Mouse (Mus musculus) CH12.LX (cell line): ENCODE measurements at regions not wholly inside any gene's neighbourhood (a gene's known extent, or its start where the extent isn't known, plus 50 kb on each side); places are given as distances from the start of the nearest gene placed in this dataset.
A peak's percentile ranks its signal among the peaks of the same experiment; 100 is the strongest.

ENCODE experiments used
- DNase-seq: peaks from one replicate; pipeline ENCODE4 v3.0.0-alpha.2; 2013; ENCODE audit errors: extremely low read depth
- H3K27ac ChIP-seq: 2 replicates; pipeline ENCODE4 v1.5.1; 2012; ENCODE audit warnings: low read depth, mild to moderate bottlenecking, control low read depth, moderate library complexity; ENCODE audit not compliant: insufficient read depth
- H3K27me3 ChIP-seq: replicated peaks from 2 replicates; pipeline ENCODE3; 2012; ENCODE audit warnings: inconsistent platforms
- H3K36me3 ChIP-seq, 2 experiments: replicated peaks in 1 of 2; 2 replicates each; pipeline versions ENCODE3 to v1.6.1; 2012; ENCODE audit warnings: inconsistent platforms in 1 of 2, low read length in 1 of 2, mild to moderate bottlenecking in 1 of 2, mixed read lengths in 1 of 2, moderate library complexity in 1 of 2; ENCODE audit not compliant: control insufficient read depth in 1 of 2, insufficient read depth in 1 of 2
- H3K4me1 ChIP-seq, 2 experiments: 2 replicates each; pipeline ENCODE4 v1.6.1; 2012; ENCODE audit warnings: inconsistent platforms in 1 of 2, moderate library complexity in 1 of 2; ENCODE audit not compliant: insufficient read depth in 2 of 2, control insufficient read depth in 1 of 2
- H3K4me2 ChIP-seq: 2 replicates; pipeline ENCODE4 v1.6.1; 2012; ENCODE audit warnings: low read depth, mild to moderate bottlenecking, control low read depth; ENCODE audit not compliant: poor library complexity, insufficient read depth, severe bottlenecking
- H3K4me3 ChIP-seq, 3 experiments: fragments of 150-350 bp in 1 of 3; sonication (generic) in 1 of 3; replicated peaks in 1 of 3; 2 replicates each; pipeline versions ENCODE3 to v1.5.1; 2011 to 2012; ENCODE audit warnings: low read depth in 2 of 3, low read length in 2 of 3, mild to moderate bottlenecking in 2 of 3, moderate library complexity in 2 of 3, control low read depth in 1 of 3, improper control_type of control experiment in 1 of 3, inconsistent platforms in 1 of 3, mixed read lengths in 1 of 3; ENCODE audit not compliant: poor library complexity in 1 of 3
- H3K79me2 ChIP-seq: replicated peaks from 2 replicates; pipeline ENCODE4 v1.6.1; 2012; ENCODE audit warnings: mild to moderate bottlenecking, moderate library complexity; ENCODE audit not compliant: control insufficient read depth, poor library complexity, insufficient read depth, severe bottlenecking; ENCODE audit errors: extremely low read depth
- H3K9ac ChIP-seq: 2 replicates; pipeline ENCODE4 v1.6.1; 2012; ENCODE audit warnings: low read depth, mild to moderate bottlenecking, control low read depth, moderate library complexity; ENCODE audit not compliant: insufficient read depth
- H3K9me3 ChIP-seq: replicated peaks from 2 replicates; pipeline ENCODE3; 2012; ENCODE audit warnings: low read length, inconsistent platforms, mixed read lengths
- CTCF ChIP-seq, 2 experiments: IDR thresholded peaks in 1 of 2; conservative IDR thresholded peaks in 1 of 2; 2 replicates each; pipeline ENCODE4 v1.5.1; 2011 to 2012; ENCODE audit warnings: low read depth in 2 of 2, low read length in 2 of 2, improper control_type of control experiment in 1 of 2, inconsistent platforms in 1 of 2, mild to moderate bottlenecking in 1 of 2, moderate library complexity in 1 of 2
- ELF1 ChIP-seq: IDR thresholded peaks from 2 replicates; pipeline ENCODE4 v1.6.1; 2014; ENCODE audit warnings: low read depth, mild to moderate bottlenecking, inconsistent platforms, low read length, improper control_type of control experiment
- EP300 ChIP-seq: IDR thresholded peaks from 2 replicates; pipeline ENCODE4 v1.6.1; 2011; ENCODE audit warnings: low read length, improper control_type of control experiment
- GABPA ChIP-seq: IDR thresholded peaks from 2 replicates; pipeline ENCODE4 v1.6.1; 2012; ENCODE audit warnings: low read depth, low read length, improper control_type of control experiment, inconsistent platforms; ENCODE audit not compliant: insufficient replicate concordance
- IRF4 ChIP-seq: IDR thresholded peaks from 2 replicates; pipeline ENCODE4 v1.6.1; 2014; ENCODE audit warnings: low read depth, mild to moderate bottlenecking, inconsistent platforms, low read length, improper control_type of control experiment
- JUND ChIP-seq: conservative IDR thresholded peaks from 2 replicates; pipeline ENCODE4 v1.6.1; 2011; ENCODE audit warnings: low read depth, low read length, improper control_type of control experiment
- KAT2A ChIP-seq: IDR thresholded peaks from 2 replicates; pipeline ENCODE4 v1.6.1; 2012; ENCODE audit warnings: low read length, improper control_type of control experiment, inconsistent platforms; ENCODE audit not compliant: insufficient replicate concordance
- MXI1 ChIP-seq: IDR thresholded peaks from 2 replicates; pipeline ENCODE4 v1.6.1; 2011; ENCODE audit warnings: mild to moderate bottlenecking, low read depth, low read length, improper control_type of control experiment
- NELFE ChIP-seq: IDR thresholded peaks from 2 replicates; pipeline ENCODE4 v1.6.1; 2011; ENCODE audit warnings: low read depth, low read length, improper control_type of control experiment
- NRF1 ChIP-seq: IDR thresholded peaks from 2 replicates; pipeline ENCODE4 v1.6.1; 2014; ENCODE audit warnings: low read depth, mild to moderate bottlenecking, inconsistent platforms, low read length, improper control_type of control experiment, moderate library complexity
- PAX5 ChIP-seq: IDR thresholded peaks from 2 replicates; pipeline ENCODE4 v1.6.1; 2012; ENCODE audit warnings: low read length, inconsistent platforms, mixed read lengths
- POLR2A ChIP-seq: IDR thresholded peaks from 2 replicates; pipeline ENCODE4 v1.6.1; 2011; ENCODE audit warnings: low read depth, mild to moderate bottlenecking, improper control_type of control experiment, low read length
- SMC3 ChIP-seq: IDR thresholded peaks from 2 replicates; pipeline ENCODE4 v1.6.1; 2011; ENCODE audit warnings: low read depth, low read length, improper control_type of control experiment
- USF1 ChIP-seq: IDR thresholded peaks from 2 replicates; pipeline ENCODE4 v1.6.1; 2014; ENCODE audit warnings: low read depth, mild to moderate bottlenecking, inconsistent platforms, low read length, improper control_type of control experiment
- dilution Hi-C: fragments of 300-500 bp; cut with MboI; formaldehyde crosslinking; loops from 2 replicates; pipeline ENCODE4 v1.14.3; 2020; ENCODE audit warnings: low sequenced_read_pairs; ENCODE audit not compliant: extremely low pct_unique_long_range_greater_than_20kb, extremely low pct_ligation_motif_present
- in situ Hi-C: fragments of 300-500 bp; cut with MboI; formaldehyde crosslinking; loops from 3 replicates; pipeline ENCODE4 v1.14.3; 2019; ENCODE audit warnings: low sequenced_read_pairs, low pct_ligation_motif_present, low pct_unique_long_range_greater_than_20kb, mixed read lengths

GRCm38 (mm10) chr1:189988864-189989263, 66.7 kb upstream of the Smyd2 start:
- Histone ChIP-seq H3K9ac (no peak overlapping the region), H3K79me2 (no peaks in the 10 kb centered on the region), H3K4me2 (no peak overlapping the region), H3K4me3 (no peak overlapping the region), H3K9me3 (peaks cover 3% of the 10 kb centered on the region), H3K36me3 (no peaks in the 10 kb centered on the region), H3K27ac (no peak overlapping the region), H3K4me1 (peaks cover 0 to 3% of the 10 kb centered on the region in 2 experiments; a peak in 1 of 4 replicates), H3K27me3 (peaks cover 41% of the 10 kb centered on the region)
- no peak for DNase-seq
- in situ Hi-C loops = no loop called here
- TF ChIP-seq PAX5 (no peak), ELF1 (no peak), JUND (no peak), EP300 (no peak), POLR2A (no peak), CTCF (conservative IDR thresholded peaks at IDR 0.05 in 1 of 2, IDR thresholded peaks at IDR 0.05 in 1 of 2; ENCODE audit: low read depth in 2 of 2, low read length in 2 of 2) (no peak), MXI1 (no peak), NRF1 (no peak), USF1 (no peak), NELFE (no peak)
- dilution Hi-C loops = no loop called here

DNA sequence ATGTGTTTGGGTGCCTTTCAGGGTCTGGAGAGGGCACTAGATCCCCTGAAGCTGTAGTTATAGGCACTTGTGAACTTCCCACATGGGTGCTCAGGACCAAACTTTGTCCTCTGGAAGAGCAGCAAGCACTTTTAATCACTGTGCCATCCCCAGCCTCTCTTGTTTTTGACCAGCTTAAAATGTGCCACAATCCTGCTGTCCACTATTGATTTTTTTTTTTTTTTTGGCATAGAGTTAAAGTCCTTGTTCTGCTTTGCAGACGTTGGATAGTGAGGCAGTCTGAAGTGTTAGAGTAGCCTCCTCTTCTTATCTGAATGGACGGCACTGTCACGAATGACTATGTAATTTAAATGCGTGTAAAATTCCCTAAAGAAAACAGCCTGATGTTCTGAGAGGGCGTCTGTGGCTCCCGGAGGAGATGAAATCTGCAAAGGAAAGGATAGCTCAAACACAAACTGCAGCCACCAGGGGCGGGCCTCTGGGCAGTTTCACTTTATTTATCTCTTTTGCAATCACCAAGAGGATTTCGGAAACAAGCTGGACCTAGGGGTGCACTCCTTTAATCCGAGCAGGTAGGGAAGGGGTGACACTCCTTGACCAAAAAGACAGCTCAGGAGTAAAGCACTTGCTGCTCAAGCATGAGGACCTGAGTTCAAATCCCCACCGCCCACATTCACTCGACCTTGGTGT, 63.5 kb upstream of the Smyd2 start:
- Histone ChIP-seq H3K36me3 (no peaks in the 10 kb centered on the region), H3K4me2 (0 out of 2 replicates have a peak overlapping the region, but pooled peaks have one; percentile 18), H3K4me3 (no peak overlapping the region), H3K9ac (no peak overlapping the region), H3K9me3 (no peaks in the 10 kb centered on the region), H3K4me1 (no peaks in the 10 kb centered on the region), H3K27ac (no peak overlapping the region), H3K27me3 (peaks cover 39% of the 10 kb centered on the region), H3K79me2 (no peaks in the 10 kb centered on the region)
- no peak for TF ChIP-seq IRF4
- no peak for TF ChIP-seq ELF1
- TF ChIP-seq JUND = no peak
- TF ChIP-seq PAX5 = no peak
- TF ChIP-seq SMC3 = no peak
- TF ChIP-seq GABPA = no peak
- TF ChIP-seq EP300 = no peak
- TF ChIP-seq NRF1 = no peak
- TF ChIP-seq KAT2A = no peak
- dilution Hi-C loops = no loop called here
- in situ Hi-C loops = no loop called here
- DNase-seq = no peak
